Mouse (Mus musculus): Measurements from ENCODE around the gene Asnsd1.

Asnsd1 gene

DNA sequence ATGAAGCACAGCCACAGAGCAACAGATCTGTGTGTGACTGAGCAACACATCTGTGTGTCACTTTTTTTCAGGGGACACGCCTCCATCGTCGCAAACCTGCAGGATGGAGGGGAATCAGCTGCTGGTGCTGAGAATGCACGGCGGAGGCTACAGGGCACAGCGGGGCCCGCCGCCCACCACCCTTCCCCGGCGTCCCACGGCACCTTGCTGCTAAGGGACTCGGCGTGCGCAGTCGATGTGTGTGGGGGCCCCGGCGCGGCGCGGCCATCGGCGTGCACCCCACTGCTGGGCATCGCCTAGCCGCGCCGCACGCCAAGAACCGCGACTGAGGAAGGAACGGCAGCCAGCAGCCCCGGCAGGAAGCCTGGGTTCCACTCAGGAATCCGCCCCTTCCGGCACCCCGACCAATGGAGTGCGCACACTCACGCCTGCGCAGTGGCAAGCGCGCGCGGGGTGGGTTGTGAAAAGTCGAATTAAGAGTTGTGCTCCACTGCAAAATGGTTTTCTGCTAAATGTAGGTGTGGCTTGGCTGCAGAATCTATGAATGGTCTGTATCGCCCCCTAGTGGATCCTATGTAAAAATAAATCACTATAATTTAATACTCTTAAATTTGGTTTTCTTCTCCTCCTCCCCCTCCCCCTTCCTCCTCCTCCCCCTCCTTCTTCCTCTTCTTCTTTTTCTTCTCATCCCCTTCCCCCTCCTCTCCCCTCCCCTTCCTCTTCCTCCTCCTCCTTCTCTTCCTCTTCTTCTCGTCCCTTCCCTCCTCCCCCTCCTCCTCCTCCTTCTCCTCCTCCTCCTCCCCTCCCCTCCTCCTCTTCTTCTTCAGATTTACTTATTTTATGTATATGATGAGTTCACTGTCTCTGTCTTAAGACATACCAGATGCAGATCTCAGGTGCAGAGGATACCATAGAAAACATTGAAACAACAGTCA, at the start of gene Asnsd1, which contains the start of the genes Asdurf and Gm28551:
Asnsd1 (minus strand) TSS at position 426 of the 935 bp plus-strand sequence.
Asdurf (minus strand) TSS at position 293 of the 935 bp plus-strand sequence.
Gm28551 (minus strand) TSS at position 341 of the 935 bp plus-strand sequence.
- TF ChIP-seq GATA4 (IDR thresholded peaks at IDR 0.05; ENCODE audit: insufficient replicate concordance, low read length), result no peak; the same call in 1 of the 2 replicates

DNA sequence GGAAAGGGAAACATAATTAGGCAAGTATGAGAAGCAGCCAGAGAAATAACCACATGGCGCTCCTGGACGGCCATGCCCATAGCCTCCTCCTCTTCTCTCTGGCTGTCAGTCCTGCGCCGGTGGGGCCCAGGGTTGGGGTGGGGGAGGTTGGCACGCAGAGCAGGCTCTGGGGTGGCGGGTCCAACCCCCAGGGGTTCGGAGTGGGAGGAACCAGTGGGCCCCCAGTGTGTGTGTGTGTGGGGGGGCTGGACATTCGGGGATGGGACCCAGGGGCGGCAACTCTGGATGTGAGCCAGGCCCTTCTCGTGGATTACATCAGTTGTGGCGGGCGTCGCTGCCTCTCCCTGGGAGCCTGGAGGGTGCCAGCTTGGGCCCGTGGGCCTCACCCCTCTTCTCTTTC, 36.2 kb upstream of the Asnsd1 start:
- TF ChIP-seq GATA4 (IDR thresholded peaks at IDR 0.05; ENCODE audit: insufficient replicate concordance, low read length), result no peak

DNA sequence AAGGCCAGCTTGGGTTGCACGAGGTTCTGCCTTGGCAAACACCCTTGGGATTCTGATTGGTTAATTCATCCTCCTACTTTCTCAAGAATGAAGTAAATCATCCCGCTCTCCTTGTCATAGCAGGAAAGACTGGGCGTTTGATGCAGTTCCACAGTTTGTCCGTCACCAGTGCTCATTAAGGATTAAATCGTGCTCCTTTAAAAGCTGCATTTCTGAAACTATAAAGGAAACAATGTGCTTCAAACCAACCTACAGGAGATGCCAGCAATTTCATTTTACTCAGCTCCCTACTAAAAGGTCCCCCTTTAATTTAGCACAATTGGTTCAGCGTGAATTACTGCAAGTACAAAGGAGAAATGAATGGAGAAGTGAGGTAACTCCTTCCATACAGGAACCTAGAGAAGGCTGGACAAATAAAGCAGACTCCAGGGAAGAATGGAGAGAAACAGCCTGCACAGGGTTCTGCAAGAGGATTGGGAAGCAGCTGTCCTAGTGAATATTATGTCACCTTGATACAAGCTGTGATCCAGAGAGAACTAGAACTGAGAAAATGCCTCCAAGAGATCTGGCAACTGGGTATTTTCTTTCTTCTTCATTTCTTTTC, 31.6 kb upstream of the Asnsd1 start:
- no peak for TF ChIP-seq GATA4 (IDR thresholded peaks at IDR 0.05; ENCODE audit: insufficient replicate concordance, low read length)

DNA sequence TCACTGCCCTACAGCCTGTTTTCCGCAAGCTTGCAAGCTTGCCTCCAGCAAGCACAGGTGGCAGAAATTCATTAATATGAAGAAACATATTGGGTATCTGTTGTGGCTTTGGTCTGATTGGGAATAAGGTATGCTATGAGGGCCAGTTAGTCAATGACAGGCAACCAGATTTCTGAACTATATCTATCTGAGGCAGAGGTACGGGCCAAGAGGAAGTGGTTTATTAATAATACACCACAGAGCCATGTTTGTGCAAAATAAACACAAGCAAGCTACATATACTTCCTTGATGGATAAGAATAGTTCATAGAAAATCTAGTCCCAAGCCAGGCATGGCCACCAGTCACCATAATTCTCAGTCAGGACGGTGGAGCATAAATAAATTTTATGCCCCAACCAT, 25.2 kb upstream of the Asnsd1 start:
- TF ChIP-seq GATA4 (IDR thresholded peaks at IDR 0.05; ENCODE audit: insufficient replicate concordance, low read length), result no peak

DNA sequence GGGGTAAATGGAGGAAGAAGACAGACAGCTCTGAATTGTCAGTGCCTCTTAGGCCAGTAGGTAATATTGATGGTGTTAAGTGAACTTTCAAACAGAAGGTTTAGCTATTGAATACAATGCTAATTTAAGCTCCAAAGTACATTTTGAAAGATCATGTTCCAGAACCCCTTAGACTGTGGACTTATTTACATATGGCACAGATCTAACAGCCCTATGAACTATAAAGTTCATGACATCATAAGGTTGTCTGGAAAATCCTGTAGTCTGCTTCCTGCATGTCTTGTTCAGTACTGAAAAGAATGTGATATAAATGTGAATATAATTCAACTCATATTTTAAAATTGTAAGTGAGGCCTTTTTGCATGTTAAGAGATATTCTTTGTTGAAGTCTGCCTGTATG, 6.4 kb upstream of the Asnsd1 start:
- TF ChIP-seq GATA4 (IDR thresholded peaks at IDR 0.05; ENCODE audit: insufficient replicate concordance, low read length), result no peak

DNA sequence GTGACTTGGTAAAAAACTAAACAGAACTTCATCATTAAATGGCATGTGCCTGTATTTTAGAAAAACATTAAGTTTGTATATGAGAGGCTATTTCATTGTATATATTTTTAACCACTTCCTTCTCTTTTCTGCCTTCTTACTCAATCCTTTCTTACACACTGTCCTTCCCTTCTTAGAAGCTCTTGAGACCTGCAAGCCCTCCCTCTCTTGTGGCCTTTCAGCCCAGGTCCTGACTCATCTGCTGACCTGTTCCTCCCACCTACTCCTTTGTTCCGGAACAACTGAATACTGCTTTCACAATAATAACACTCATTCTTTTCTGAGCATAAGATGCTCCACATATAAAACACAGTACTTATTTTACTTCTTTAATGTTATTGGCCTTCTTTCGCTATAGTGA, 11.5 kb downstream of the Asnsd1 start:
- TF ChIP-seq GATA4 (IDR thresholded peaks at IDR 0.05; ENCODE audit: insufficient replicate concordance, low read length), result no peak

DNA sequence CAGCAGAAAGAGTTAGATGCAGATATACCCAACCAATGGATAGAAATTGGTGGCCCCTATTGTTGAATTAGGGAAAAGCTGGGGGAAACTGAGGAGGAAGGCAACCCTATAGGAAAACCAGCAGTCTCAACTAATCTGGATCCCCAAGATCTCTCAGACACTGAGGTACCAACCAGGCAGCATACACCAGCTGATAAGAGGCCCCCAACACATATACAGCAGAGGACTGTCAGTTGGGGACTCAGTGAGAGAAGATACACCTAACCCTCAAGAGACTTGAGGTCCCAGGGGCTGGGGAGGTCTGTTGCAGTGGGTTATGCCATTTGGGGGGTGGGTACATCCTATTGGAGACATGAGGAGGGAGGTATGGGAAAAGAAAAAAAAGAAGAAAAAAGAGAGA, 17.1 kb downstream of the Asnsd1 start:
- no peak for TF ChIP-seq GATA4 (IDR thresholded peaks at IDR 0.05; ENCODE audit: insufficient replicate concordance, low read length)

DNA sequence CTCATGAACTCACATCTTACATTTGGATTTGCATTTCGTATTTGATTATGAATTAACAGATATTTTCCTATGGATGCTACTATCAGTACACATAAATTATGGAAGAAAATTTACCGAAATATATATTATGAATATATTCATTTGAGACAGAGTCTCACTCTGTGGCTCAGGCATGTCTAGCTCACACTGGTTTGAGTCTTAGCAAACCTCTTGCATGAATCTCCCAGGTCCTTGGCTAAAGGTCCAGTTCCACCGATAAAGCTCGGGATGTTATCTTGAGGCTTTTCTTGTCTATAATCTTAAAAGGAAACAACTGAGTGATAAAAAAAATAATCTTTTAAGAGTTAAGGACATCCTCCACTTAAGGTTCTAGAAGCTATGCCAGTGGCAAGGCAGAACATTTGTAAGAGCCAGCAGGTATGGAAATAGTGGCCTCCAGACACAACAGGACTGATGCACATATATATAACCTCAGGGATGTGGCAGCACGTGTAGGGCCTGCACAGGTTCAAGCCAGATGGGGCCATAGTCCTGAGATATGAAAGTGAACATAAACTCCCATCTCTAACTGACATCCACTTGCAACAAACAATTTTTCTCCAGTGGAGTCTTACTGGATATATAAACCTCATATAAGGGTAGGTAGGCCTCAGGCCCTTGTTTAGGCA, 27.6 kb downstream of the Asnsd1 start:
- no peak for TF ChIP-seq GATA4 (IDR thresholded peaks at IDR 0.05; ENCODE audit: insufficient replicate concordance, low read length)

DNA sequence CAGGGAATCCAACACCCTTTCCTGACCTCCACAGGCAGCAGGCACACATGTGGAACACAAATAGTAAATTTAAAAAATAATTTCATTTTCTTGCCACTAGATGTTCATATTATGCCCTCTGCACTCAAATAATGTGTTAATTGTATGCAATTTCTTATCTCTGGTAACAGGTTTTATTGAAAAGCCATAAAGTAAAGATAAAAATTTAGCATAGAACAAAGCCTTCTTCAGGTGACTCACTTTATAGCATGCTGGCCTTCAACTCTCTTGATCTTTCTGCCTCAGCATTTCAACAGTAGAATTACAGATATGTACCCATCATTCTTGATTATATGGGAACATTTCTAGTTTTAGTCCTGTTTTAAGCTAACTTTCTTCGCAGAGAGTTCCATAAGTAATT, 28.3 kb downstream of the Asnsd1 start:
- no peak for TF ChIP-seq GATA4 (IDR thresholded peaks at IDR 0.05; ENCODE audit: insufficient replicate concordance, low read length)

DNA sequence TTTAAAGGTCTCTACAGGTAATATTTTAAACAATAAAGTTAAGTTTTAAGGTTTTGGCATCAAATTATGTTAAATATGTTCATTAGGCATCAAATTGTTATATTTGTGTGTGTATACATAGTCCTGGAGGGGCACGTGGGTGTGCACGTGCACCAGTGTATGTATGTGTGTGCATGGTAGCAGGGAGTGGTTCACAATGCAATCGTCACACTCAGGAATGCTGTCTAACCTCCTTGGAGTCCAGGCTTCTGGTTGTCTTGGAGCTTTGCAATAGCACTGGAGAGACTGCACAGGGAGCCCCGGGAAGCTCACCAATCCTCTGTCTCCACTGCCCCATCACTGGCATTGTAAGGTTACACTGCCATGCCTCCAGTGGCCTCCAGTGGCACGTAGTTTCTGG, 29.3 kb downstream of the Asnsd1 start:
- no peak for TF ChIP-seq GATA4 (IDR thresholded peaks at IDR 0.05; ENCODE audit: insufficient replicate concordance, low read length)

DNA sequence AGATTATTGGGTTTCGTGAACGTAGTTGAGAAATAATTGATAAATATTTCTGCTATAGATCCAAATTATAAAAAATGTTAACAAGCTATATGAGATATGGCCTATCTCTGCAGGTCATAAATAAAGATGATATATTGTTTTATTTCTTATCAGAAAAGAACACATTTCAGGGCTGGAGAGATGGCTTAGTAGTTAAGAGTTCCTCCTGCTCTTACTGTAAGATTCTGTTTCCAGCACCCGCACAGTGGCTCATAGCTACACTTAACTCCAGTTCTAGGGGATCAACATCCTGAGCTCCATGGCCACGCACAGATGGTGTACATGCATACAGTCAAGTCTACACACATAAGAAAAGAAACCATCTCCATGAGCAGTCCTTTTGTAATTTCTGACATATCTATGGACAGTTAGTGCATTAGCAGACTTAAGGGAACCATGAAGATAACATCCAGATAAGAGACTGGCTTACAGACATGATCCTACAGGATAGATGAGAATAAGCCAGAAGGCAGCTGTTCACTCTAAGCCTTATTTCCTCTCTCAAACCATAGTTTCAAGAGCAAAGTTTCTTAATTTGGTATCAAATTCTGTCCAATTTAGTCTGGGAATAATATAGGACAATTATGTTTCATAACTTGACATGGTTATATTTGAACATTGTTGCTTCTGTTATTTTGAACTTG, 30.7 kb downstream of the Asnsd1 start:
- no peak for TF ChIP-seq GATA4 (IDR thresholded peaks at IDR 0.05; ENCODE audit: insufficient replicate concordance, low read length)

DNA sequence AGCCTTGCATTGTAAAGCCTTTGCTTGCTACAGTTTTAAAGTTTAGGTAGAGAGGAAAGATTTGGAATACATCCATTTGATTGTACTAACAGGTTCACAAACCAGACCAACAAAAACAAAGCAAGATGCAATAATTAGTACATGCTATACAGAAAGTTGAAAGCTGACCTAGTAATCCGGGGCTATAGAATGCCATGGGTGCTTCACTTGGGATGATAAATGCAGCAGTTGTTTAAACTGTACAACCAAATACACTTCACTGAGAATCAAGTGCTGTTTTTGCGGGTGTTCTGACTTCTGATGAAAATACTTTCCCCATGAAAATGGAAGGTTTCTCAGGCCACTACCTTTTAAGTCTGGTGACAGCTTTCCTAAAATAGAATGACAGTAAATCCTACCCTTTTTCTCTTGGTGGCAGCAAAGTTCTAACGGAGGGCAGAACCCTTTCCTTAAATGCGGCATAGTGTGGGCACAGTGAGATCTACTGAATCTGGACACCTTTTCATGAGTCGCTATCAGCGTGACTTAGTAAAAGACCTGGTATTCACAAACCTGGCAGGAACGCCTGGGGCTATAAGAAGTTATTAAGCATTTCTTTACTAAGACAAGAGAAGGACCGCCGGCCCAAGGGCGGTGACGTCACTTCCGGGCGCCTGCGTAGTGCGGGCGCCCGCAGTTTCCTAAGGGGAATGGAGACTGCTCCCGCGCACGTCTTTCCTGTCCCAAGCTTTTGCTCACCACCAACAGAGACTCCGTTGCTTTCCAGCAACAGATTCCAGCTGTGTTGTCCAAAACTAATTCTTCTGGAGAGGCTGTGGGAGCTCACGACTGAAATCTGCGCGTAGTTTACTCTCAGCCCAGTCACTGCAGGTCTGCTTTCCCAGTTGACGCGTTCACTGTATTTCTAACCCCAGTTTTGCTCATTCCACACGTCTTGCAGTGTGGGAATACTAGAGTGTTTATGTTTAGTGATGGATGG, 39.3 kb downstream of the Asnsd1 start, which contains the start of gene Osgepl1:
Osgepl1 (plus strand) TSS at position 636 of the 979 bp plus-strand sequence.
- TF ChIP-seq GATA4 (IDR thresholded peaks at IDR 0.05; ENCODE audit: insufficient replicate concordance, low read length), result no peak

DNA sequence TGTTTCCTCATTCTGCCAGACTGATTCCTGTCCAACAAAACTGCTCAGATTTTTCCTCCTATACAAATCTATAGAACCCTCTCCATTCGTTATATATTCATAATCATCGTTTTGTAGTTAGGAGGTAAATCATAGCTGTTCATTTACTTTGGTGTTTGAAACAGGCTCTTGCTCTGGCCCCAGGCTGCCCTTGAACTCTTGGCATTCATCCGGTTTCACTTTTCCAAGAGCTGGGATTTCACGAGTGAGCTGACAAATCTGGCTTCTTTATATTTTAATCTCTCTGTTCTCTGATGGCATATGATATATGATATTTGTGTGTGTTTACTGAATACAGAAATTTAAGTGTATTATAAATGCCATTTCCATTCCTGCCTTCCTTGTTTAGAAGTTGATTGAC, 52.0 kb downstream of the Asnsd1 start:
- TF ChIP-seq GATA4 (IDR thresholded peaks at IDR 0.05; ENCODE audit: insufficient replicate concordance, low read length), result no peak

Measured in liver, adult (tissue).